Mouse (Mus musculus): ENCODE data around the gene Ehhadh.

Ehhadh gene

DNA sequence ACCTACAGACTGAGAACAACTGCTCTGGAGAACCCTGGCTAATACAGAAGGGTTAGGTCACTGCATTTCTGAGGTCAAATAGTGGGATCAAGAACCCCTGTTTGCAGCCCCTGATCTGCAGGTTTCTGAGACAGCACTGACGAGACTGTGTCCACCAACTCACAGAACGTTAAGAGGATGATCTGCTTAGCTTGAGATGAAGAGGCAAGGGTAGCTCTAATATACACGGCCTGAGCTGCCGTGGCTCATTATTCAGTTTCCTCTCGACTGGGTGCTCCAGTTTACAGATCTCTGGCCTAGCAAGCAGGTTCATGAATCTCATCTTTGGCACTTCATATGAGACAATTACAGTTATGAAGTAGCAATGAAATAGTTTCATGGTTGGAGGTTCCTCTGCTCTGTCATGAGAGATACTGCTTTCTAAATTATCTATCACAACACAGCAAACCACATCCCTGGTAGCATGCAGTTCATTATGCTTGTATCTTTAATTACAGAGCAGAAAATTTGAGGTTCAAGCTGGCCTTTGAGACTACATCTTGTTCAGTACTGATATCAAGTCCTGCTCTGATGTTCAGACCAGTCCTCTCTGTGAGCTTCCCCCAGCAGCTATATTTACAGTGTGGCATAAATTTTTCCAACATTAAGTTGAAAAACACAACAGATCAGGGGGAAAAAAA is 45.3 kb downstream of the Ehhadh start:
- in situ Hi-C loops (cut with MseI, MboI), result no loop called here

DNA sequence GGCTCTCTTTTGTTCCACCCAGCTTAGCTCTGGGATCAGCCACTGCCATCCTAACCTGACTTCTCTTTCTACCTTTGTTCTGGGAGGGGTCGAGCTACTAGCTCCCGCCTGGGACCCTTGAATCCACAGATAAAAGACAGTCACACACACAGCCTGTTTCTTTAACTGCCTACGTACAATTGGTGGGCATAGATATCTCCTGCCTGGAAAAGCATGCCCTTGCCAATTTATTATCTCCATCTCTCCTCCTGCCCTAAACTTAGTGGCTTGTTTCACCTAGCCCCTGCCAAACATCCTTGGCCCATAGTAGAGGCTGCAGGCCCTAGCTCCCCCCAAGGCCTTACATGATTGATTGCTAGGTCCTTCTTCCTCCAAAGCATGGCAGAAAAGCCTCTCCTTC is 46.1 kb downstream of the Ehhadh start:
- in situ Hi-C loops (cut with MseI, MboI), result no loop called here

DNA sequence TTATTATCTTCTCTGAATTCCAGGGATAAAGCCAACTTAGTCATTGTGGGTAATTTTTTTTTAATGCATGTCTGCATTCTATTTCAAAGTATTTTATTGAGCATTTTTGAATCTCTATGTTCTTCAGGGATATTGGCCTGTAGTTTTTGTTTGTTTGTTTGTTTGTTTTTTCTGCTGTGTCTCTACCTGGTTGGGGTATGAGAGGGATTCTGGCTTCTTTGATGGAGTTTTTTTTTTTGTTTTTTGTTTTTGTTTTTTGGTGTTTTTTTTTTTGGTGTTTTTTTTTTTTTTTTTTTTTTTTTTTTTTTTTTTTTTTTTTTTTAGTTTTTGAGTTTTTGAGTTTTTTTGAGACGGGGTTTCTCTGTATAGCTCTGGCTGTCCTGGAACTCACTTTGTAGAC is 52.0 kb downstream of the Ehhadh start:
- in situ Hi-C loops (cut with MseI, MboI), result no loop called here

DNA sequence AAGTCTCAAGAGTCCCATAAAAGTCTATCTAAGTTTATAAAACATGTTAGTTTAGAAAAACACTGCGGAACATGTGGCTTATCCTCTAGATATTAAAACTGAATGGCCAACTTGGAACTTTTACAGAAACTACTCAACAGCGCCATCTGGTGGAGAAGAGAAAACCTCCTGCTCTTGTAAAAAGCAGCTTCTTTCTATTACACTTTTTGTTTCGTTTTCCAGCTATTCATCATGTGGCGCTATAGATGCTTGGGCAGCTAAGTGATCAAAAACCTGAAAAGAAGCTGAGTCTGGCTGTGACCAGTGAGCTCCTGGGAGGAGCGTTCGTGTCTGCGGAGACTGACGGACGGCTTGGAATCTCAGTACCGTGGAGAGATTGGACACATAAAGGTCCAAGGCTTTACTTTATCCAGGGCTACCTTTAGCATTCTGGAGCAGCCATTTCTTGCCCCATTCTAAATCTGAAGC is 59.7 kb downstream of the Ehhadh start:
- in situ Hi-C loops (cut with MseI, MboI), result loop anchor here (5.0 to 10.0 kb wide), 2 partner anchors 111 to 113 kb away; no protein-coding TSS in a partner anchor

DNA sequence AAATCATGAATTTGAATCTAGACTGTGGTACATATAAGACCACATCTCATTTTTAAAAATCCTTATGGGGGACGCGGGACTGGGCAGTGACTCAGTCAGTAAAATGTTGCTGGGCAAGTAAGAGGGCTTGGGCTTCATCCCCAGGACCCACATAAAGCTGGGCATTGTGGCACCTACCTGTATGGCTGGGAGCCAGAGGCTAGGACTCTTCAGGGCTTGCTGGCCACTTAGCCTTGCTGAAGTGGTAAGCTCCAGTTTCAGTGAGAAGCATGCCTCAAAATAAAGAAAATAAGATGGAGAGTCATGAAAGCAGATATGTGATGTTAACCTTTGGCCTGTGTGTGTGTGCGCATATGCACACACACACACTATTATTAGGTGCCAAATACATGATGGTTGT is 60.2 kb downstream of the Ehhadh start:
- in situ Hi-C loops (cut with MseI, MboI), result loop anchor here (5.0 to 10.0 kb wide), 2 partner anchors 110 to 113 kb away; no protein-coding TSS in a partner anchor

DNA sequence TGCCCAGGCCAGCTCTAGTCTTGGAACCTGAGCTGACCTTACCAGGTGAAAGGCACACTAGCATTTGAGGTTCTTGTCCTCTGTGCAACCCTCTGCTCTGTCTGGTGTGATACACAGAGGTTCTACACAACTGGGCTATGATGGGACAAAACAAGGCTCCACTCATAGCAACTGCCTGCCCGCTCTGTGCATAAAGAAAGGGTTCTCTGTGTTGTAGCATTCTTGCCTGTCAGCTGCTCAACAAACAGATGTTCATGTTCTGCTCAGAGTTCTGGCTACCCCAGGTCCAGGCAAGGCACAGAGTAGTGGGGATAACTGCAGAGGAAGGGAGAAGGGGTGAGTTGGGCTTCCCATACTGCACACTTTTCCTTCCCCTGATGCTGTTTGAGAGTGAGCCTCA is 63.3 kb downstream of the Ehhadh start:
- in situ Hi-C loops (cut with MseI, MboI), result loop anchor here in 1 of 2 experiments (10.0 kb wide), 1 partner anchor 109 kb away; no protein-coding TSS in a partner anchor

DNA sequence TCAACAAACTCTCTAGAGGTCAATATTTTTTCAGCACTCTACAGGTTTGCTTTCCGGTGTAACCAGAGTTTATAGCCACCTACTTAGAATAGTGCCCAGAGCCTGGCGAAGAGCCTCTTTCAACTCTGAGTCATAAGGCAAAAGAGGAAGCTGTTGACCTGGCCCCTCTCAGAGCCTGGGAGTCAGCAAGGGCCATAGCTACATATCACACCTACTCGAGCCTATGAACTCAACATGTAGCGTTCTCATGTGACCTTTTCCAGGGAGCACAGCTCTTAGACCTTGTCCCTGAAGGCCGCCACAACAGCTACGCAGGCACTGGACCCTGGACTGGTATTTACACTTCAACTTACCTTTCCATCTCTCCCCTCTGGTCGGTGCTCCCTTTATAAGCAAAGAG is 67.8 kb downstream of the Ehhadh start:
- in situ Hi-C loops (cut with MseI, MboI), result loop anchor here in 1 of 2 experiments (10.0 kb wide), 1 partner anchor 105 kb away; no protein-coding TSS in a partner anchor

DNA sequence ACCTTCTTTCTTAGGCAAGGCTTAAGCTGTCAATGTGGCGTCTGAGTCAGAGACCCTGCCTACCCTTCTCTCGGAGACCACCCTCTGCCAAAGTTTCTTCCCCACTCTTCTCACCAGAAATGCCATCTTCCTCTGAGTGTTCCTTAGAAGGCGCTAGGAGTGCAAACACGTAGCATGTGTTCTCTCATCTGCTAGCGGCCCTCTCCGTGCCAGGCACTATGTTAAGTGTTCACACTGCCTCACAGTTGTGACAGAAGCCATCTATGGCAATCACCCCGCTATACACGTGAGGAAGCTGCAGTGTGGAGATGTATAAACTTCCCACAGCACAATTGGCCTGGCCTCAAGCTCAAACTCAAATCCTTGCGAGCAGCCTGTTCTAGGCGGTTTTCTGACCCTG is 73.1 kb downstream of the Ehhadh start:
- in situ Hi-C loops (cut with MseI, MboI), result no loop called here

Data from mouse trophoblast stem cell (cell line).